Mouse (Mus musculus) brain, embryonic 14.5 days (tissue): ENCODE measurements around the gene Bola3.
A peak's percentile ranks its signal among the peaks of the same experiment; 100 is the strongest.

Experiments used
- CTCF ChIP-seq: fragments of 200-500 bp; IDR thresholded peaks from 2 replicates; pipeline ENCODE4 v1.5.1; 2012; ENCODE audit warnings: inconsistent platforms, mild to moderate bottlenecking, moderate library complexity, borderline replicate concordance; ENCODE audit not compliant: insufficient read depth, insufficient read length; ENCODE audit errors: extremely low read depth
- POLR2A ChIP-seq: fragments of 200-500 bp; IDR thresholded peaks from 2 replicates; pipeline ENCODE4 v1.6.1; 2012; ENCODE audit warnings: mild to moderate bottlenecking, inconsistent platforms, borderline replicate concordance; ENCODE audit not compliant: poor library complexity, insufficient read depth, insufficient read length, severe bottlenecking; ENCODE audit errors: extremely low read depth

- TF ChIP-seq POLR2A (no peak), CTCF (peak; percentile 97)
Measured at GRCm38 (mm10) chr6:83356569-83357138, 7.7 kb downstream of the Bola3 start.
